Mouse (Mus musculus): ENCODE results near the gene Cavin4.

Cavin4 gene

GRCm38 (mm10) chr4:48663271-48663670 lies at the start of gene Cavin4:
TSS of gene Cavin4 (plus strand) at chr4:48663514.
- no peak for DNase-seq

- no peak for DNase-seq
Measured at GRCm38 (mm10) chr4:48615483-48615882, 47.8 kb upstream of the Cavin4 start.

DNA sequence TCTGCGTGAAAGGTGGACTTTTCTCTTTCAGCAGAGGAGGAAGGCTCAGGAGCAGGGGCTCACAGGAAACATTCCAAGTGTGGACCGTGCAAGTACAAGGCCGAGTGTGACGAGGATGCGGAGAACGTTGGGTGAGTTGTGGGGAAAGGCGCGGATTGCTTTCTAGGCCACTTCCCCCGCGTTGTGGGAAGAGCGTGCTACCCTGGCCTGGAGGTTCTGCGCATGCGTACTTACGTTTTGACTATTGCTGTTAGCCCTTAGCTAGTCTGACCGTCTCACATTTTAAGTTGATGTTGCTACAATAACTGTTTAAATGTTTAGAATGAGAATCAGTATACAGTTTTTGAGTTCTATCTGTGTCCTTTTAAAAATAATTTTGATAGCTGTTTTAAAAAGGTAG lies 46.1 kb upstream of the Cavin4 start:
- no peak for DNase-seq

- DNase-seq: no peak
Measured at GRCm38 (mm10) chr4:48620121-48620520, 43.2 kb upstream of the Cavin4 start.

- DNase-seq: no peak
Measured at GRCm38 (mm10) chr4:48622246-48622645, 41.1 kb upstream of the Cavin4 start.

DNA sequence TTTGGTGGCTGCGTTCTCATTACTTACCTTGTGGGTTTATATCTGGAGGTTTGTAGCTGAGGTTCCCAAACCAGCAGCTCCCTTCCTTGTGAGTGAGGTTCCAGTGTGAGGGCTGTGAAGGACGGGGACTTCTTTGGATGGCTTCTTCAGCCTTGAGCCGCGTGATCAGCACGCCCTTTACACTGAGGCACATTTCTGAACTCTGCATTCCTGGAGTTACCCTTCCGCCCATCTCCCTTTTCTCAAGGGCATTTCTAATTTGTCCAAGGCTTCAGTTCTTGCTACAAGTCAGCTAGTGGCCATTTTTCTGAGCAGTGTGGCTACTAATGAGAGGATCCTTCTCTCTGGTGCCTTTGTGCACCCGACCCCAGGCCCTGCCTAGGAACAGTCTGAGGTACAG lies 40.4 kb upstream of the Cavin4 start:
- no peak for DNase-seq

- DNase-seq: no peak
Measured at GRCm38 (mm10) chr4:48624961-48625360, 38.4 kb upstream of the Cavin4 start.

DNA sequence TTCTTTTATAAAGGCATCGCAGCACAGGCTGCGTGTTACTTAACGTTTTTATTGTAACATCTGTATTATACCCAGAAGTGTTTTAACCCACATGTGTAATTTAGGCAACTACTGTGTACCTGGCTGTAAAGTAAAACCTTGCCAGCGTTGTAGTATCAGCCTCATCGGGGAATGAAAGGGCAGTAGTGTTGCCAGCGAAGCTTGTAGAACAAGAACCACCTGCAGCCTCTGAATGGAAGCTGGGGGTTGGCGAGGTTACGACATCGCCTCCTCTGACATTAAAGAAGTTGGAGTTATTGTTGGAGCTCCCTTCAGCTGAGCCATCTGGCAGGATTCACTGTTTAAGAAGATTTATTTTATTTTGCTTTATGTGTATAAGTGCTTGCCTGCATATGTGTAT lies 37.5 kb upstream of the Cavin4 start:
- DNase-seq: no peak

DNA sequence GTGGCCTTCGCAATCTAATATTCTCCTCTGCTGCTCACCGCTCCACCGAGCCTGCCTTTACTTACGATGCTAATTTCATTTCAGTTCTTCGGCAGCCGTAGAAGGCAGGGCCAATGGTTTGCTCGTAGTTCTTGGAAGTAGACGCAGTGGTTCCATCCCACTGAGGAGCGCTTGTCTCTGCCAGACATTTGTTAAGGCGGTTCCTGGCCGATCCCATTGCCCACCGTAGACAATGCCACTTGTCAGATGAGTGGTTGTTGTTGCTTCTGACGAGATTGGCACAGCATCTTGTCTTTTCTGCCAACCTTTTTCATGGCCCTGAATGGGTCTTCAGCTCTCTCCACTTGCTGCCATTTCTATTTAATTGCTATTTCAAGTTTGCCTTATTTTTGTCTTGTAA lies 33.9 kb upstream of the Cavin4 start:
- no peak for DNase-seq

- DNase-seq: no peak
Measured at GRCm38 (mm10) chr4:48633529-48633928, 29.8 kb upstream of the Cavin4 start.

DNA sequence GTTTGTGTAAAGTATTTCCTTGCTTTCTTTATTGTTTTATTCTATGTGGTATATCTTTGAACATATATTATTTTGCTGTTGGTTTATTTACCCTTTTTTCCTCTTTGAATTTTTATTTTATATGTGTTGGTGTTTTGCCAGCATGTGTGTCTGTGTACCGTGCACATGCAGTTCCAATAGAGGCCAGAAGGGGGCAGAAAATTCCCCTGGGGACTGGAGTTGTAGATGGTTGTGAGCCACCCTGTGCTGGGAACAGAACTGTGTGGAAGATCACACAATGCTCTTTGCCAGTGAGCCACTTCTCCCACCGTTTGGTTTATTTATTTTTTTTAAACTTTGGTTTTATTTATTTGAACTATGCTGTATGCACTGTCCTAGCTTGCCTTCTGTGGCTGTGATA lies 29.3 kb upstream of the Cavin4 start:
- DNase-seq: peak in 1 of 2 experiments; percentile 7

- no peak for DNase-seq
Measured at GRCm38 (mm10) chr4:48636831-48637230, 26.5 kb upstream of the Cavin4 start.

DNA sequence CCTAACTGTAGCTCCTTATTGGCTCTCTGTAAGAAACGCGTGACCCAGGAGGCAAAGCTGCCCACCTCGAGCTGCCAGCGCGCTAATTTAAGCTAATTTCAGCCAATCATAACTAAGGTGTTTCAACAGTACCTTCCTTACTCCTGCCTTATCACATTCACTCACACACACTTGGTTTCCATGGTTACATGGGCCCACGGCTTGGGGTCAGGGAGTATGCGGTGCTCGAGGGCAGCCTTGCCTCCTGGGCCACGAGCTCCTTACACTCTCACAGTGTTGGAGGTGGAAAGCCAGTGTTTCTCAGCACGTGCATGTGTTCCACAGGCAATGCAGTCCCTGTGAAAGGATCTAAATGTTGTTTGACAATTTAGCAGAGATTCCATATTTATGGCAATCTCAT lies 25.2 kb upstream of the Cavin4 start:
- DNase-seq: no peak

DNA sequence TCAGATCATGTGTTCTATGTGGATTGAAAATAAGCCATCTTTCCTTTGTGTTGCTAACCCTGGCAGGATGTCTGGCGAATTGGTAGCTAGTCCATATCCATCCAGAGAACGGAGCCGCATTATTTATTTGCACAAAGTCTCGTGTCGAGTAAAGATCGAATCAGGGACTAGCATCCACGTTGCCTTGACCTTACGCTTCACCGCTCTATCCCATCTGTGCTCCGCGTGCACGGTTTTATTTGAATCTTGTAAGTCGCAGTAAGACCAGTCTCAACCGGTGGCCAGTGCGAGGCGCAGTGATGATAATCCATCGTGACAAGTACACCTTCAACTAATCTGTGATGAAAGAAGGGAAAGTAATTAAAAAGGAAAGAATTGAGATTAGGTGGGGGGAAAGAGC lies 23.8 kb upstream of the Cavin4 start:
- no peak for DNase-seq

GRCm38 (mm10) chr4:48643801-48644200 lies 19.5 kb upstream of the Cavin4 start:
- no peak for DNase-seq

GRCm38 (mm10) chr4:48646143-48646542 lies 17.2 kb upstream of the Cavin4 start:
- no peak for DNase-seq

DNA sequence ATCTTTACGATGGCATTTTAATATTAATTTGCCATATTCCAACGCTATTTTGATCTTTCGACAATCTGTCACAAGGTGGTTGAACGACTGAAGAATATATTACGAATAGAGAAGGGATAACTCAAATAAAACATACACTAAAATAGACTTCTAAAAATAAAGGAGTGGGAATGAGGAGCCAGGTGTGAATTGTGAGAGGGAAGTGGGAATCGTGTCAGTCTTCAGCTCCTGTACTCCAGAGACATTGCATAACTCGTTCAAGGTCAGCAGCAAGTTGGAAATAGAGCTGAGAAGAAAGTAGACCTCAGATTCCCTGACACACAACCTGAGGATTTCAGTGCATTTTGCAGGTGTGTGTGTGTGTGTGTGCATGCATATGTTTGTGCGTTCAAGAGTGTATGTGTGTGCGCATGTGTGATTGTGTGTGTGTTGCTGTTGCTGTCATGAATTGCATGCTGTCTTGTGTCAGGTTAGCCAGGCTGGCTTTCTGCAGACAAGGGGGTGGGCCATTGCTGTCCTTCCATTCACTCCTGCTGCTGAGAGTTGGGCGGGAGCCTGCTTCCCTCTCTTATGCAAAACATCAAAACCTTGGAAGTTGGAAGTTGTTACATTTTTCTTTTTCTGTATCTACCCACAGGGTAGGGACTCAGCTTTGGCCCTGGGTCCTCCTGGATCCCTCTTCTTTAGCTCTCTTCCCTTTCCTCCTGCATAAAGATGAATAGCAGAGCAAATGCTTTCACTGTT lies 12.5 kb upstream of the Cavin4 start:
- DNase-seq: no peak

- DNase-seq: no peak
Measured at GRCm38 (mm10) chr4:48654118-48654517, 9.2 kb upstream of the Cavin4 start.

DNA sequence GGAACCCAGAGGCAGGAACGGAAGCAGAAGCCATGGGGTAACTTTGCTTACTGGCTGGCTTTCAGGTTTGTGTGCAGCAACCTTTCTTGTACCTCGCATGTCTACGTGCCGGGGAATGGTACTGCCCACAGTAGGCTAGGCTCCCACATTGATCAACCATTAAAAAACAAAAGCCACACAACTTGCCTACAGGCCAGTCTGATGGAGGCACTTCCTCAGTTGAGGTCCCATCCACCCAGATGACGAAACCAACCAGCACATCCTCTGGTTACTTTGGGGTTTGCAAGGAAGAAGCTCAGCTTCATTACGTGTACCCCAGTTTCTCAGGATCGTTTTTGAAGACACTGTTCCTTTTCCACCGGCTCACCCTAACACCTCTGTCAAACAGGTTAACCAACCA lies 6.8 kb upstream of the Cavin4 start:
- no peak for DNase-seq

GRCm38 (mm10) chr4:48660144-48660543 lies 3.2 kb upstream of the Cavin4 start:
- DNase-seq: no peak

DNA sequence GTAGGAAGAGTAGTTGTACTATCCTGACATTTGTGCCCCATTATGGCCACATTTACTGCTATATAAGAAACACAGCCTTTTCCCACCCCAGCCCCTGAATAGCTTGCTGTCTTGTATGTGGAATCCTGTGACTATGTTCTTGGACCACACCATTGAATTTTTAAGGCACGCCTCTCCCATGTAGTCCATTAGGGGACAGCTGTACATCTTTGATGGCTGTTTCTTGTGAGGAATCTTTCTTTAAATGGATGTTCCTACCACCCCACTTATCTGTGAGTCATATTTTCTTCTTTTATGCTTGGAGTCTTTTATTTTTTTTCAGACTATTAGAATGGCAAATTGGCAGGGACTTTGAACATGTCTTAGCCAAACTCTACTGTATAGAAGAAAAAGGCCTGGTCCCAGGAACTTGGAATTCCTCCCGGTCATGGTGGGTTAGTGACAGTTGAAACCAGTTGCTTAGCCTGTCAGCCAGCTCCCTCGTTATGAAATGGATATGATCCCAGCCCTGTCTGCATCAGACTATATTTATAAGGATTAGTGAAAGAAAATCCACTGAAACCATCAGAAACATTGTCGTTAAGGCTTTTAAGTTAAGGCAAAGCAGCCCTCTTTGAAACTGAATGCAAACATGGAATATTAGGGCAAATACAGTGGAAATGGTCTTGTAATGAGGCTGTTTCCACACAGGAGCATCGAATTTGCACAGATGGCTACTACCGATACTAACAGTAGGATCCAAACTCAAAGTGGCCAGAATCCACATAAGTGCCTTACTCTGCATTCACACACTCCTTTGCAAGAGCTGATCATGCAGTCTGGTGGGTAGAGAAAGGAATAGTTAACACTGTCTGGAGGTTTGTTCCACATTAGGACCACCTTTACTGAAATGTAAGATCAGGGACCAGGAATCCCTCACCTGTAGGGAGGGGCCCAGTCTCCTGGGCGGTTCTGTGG lies 2.4 kb upstream of the Cavin4 start:
- DNase-seq: no peak

GRCm38 (mm10) chr4:48664021-48664420 lies 707 bp downstream of the Cavin4 start:
- no peak for DNase-seq

- DNase-seq: no peak
Measured at GRCm38 (mm10) chr4:48667279-48667678, 4.0 kb downstream of the Cavin4 start.

- DNase-seq: no peak
Measured at GRCm38 (mm10) chr4:48672915-48673314, 9.6 kb downstream of the Cavin4 start.

Data from spleen, adult 18-20 months (tissue).